Comparison of ENCODE assay signal across 9 mouse cellular contexts in genomic region chr7:109230806-109231205, GRCm38 (mm10). TPM values are rescaled to one million over a fixed set of nuclear protein-coding genes. Genes with fewer than 3 reads are reported as not detected.
DNase-seq lines count a peak whose midpoint lies in the region; ATAC-seq and TF ChIP-seq lines count a peak whose summit lies in the region.
"Had no signal": no experiment of that assay in that cellular context is flagged by ENCODE, and none has a peak within 500 bp of the region (broad histone marks: within the 10 kb centered on the region; RNA-seq: fewer than 3 reads in every experiment).

No protein-coding gene starts in this region.

- 17% methylated on average over 2 of the region's 2 CpGs for WGBS in heart, embryonic 11.5 days (ENCODE audit: insufficient replicate concordance)
- 9% methylated on average over 2 of the region's 2 CpGs for WGBS in forebrain, postnatal 0 days
- 17% methylated on average over 2 of the region's 2 CpGs for WGBS in intestine, embryonic 16.5 days

- H3K27ac ChIP-seq in heart, embryonic 11.5 days (ENCODE audit: low read depth, low read length): no peak overlapping the region
- no peak overlapping the region for H3K27ac ChIP-seq in forebrain, postnatal 0 days (ENCODE audit: low read depth, low read length)
- no peak overlapping the region for H3K27ac ChIP-seq in intestine, embryonic 16.5 days (ENCODE audit: low read length)

- ATAC-seq in heart, embryonic 11.5 days (replicated peaks; ENCODE audit: insufficient number of reproducible peaks, low FRiP score, low TSS enrichment): no peak
- peak; percentile 53 for ATAC-seq in forebrain, postnatal 0 days
- peak; percentile 63; the same call in 1 of the 2 replicates for ATAC-seq in intestine, embryonic 16.5 days
- ATAC-seq in megakaryocyte-erythroid progenitor cell, adult 5-6 weeks (replicated peaks; ENCODE audit: low FRiP score, low TSS enrichment, poor library complexity, severe bottlenecking): peak; percentile 78

- DNase-seq in heart, adult 11 months: peak; percentile 92
- peak; percentile 58 for DNase-seq in cerebellum, adult 11-12 months
- peak; percentile 80 for DNase-seq in forebrain, postnatal 0 days
- peak; percentile 37 to 73 for DNase-seq in left cerebral cortex, adult 8-10 months (ENCODE audit: low spot score in 2 of 2)
- peak; percentile 71 for DNase-seq in right cerebral cortex, postnatal 4 days

- H3K9ac ChIP-seq in heart, embryonic 11.5 days (ENCODE audit: low read depth, low read length): no peak overlapping the region
- H3K9ac ChIP-seq in forebrain, postnatal 0 days: no peak overlapping the region
- H3K9ac ChIP-seq in intestine, embryonic 16.5 days (ENCODE audit: low read depth, low read length): no peak overlapping the region

- peak; percentile 82 for TF ChIP-seq CTCF in forebrain, postnatal 0 days (IDR thresholded peaks at IDR 0.05; ENCODE audit: low read depth)

- no peak overlapping the region for H3K4me2 ChIP-seq in heart, embryonic 11.5 days
- H3K4me2 ChIP-seq in forebrain, postnatal 0 days (ENCODE audit: low read depth): no peak overlapping the region
- no peak overlapping the region for H3K4me2 ChIP-seq in intestine, embryonic 16.5 days (ENCODE audit: low read depth, low read length)

- H3K4me3 ChIP-seq in heart, embryonic 11.5 days (ENCODE audit: low read depth, low read length): no peak overlapping the region
- no peak overlapping the region for H3K4me3 ChIP-seq in forebrain, postnatal 0 days (ENCODE audit: low read depth, low read length)
- H3K4me3 ChIP-seq in intestine, embryonic 16.5 days (ENCODE audit: low read length): no peak overlapping the region
- H3K4me3 ChIP-seq: megakaryocyte, embryonic 14.5 days had no signal

- no peaks in the 10 kb centered on the region for H3K4me1 ChIP-seq in heart, embryonic 11.5 days (ENCODE audit: control insufficient read depth, insufficient read depth, low read length)
- 0 out of 2 replicates have a peak, but pooled peaks cover 3% of the 10 kb centered on the region for H3K4me1 ChIP-seq in forebrain, postnatal 0 days (ENCODE audit: insufficient read depth)
- H3K4me1 ChIP-seq in intestine, embryonic 16.5 days (ENCODE audit: control insufficient read depth, insufficient read depth, low read length): no peaks in the 10 kb centered on the region
- H3K4me1 ChIP-seq: megakaryocyte, embryonic 14.5 days had no signal

- no peaks in the 10 kb centered on the region for H3K9me3 ChIP-seq in heart, embryonic 11.5 days (replicated peaks; ENCODE audit: control insufficient read depth, low read length)
- H3K9me3 ChIP-seq in forebrain, postnatal 0 days (ENCODE audit: low read length): no peaks in the 10 kb centered on the region
- no peaks in the 10 kb centered on the region for H3K9me3 ChIP-seq in intestine, embryonic 16.5 days (ENCODE audit: control insufficient read depth, low read length)
- H3K9me3 ChIP-seq: megakaryocyte, embryonic 14.5 days had no signal

- no peaks in the 10 kb centered on the region for H3K27me3 ChIP-seq in heart, embryonic 11.5 days (ENCODE audit: control insufficient read depth, insufficient read depth, low read length)
- no peaks in the 10 kb centered on the region for H3K27me3 ChIP-seq in forebrain, postnatal 0 days (ENCODE audit: insufficient read depth, low read length)
- H3K27me3 ChIP-seq in intestine, embryonic 16.5 days (replicated peaks; ENCODE audit: control insufficient read depth, insufficient read depth, low read length): no peaks in the 10 kb centered on the region

- H3K36me3 ChIP-seq in heart, embryonic 11.5 days (ENCODE audit: control insufficient read depth, insufficient read depth, low read length): no peaks in the 10 kb centered on the region
- no peaks in the 10 kb centered on the region for H3K36me3 ChIP-seq in forebrain, postnatal 0 days (ENCODE audit: insufficient read depth)
- no peaks in the 10 kb centered on the region for H3K36me3 ChIP-seq in intestine, embryonic 16.5 days (ENCODE audit: control insufficient read depth, insufficient read depth, low read length)

RNA-seq across cellular contexts. Expression of gene Lmo1, which starts 55.8 kb away (rescaled TPM):
- polyA plus RNA-seq in heart, embryonic 11.5 days (2014; fragmentation: Nextera tagmentation; extraction: Ambion mirVana): 1.7 and 2.1 TPM in 2 replicates
- 59.4 and 75.5 TPM in 2 replicates for total RNA-seq in forebrain, postnatal 0 days (2014; rRNA removed)
- polyA plus RNA-seq in forebrain, postnatal 0 days (2015; fragmentation: Nextera tagmentation; extraction: Ambion mirVana): 84.0 and 86.5 TPM in 2 replicates
- 1.7 and 2.6 TPM in 2 replicates for polyA plus RNA-seq in intestine, embryonic 16.5 days (2015; fragmentation: Nextera tagmentation; extraction: Ambion mirVana)
- 10 to 100 TPM in 3 of 4 experiments, 1 to 10 TPM in 1; 9.9 to 15.0 (median 11.5) TPM for total RNA-seq in left cerebral cortex, adult 8-10 months (2022)
- total RNA-seq in megakaryocyte-erythroid progenitor cell, adult 5-6 weeks (2014; fragmentation: Nextera tagmentation): not detected in 2 replicates
- not detected in 2 replicates for total RNA-seq in megakaryocyte-erythroid progenitor cell, adult 5-6 weeks (2017)

Comparison
In these comparisons a context has a peak if more than half of its experiments do, and no peak if none do; other contexts are left out.
1. RNA of gene Lmo1, which starts 55.8 kb away (total RNA-seq): 59.4 to 75.5 TPM in forebrain, postnatal 0 days and 9.9 to 15.0 TPM in left cerebral cortex, adult 8-10 months; not detected in megakaryocyte-erythroid progenitor cell, adult 5-6 weeks; every median in the first group is over 10 times any median in the second.
2. Peak in every context shown above with its lines, with median percentiles within 50 percentile points of each other: DNase-seq.